Mouse (Mus musculus) CD4-positive, CD25-positive, alpha-beta regulatory T cell, adult 4 months (primary cell): ENCODE results near the gene Nav1. TPM values are rescaled to one million over a fixed set of nuclear protein-coding genes. Genes with fewer than 3 reads are reported as not detected.

Source experiments
- ATAC-seq: one replicate; pipeline ENCODE4 v1.8.0; 2017
- polyA plus RNA-seq, 2 experiments: library from polyadenylated mRNA; unstranded; fragments of 100-300 nt; shearing (Covaris generic); gene quantifications; one replicate each; pipeline ENCODE4 v1.2.1; 2017

The Nav1 gene
- polyA plus RNA-seq, 2 experiments from 2014 or later = 0.29 to 0.98 TPM

GRCm38 (mm10) chr1:135544504-135545146 is 62.5 kb downstream of the Nav1 start:
- ATAC-seq = peak; percentile 76

DNA sequence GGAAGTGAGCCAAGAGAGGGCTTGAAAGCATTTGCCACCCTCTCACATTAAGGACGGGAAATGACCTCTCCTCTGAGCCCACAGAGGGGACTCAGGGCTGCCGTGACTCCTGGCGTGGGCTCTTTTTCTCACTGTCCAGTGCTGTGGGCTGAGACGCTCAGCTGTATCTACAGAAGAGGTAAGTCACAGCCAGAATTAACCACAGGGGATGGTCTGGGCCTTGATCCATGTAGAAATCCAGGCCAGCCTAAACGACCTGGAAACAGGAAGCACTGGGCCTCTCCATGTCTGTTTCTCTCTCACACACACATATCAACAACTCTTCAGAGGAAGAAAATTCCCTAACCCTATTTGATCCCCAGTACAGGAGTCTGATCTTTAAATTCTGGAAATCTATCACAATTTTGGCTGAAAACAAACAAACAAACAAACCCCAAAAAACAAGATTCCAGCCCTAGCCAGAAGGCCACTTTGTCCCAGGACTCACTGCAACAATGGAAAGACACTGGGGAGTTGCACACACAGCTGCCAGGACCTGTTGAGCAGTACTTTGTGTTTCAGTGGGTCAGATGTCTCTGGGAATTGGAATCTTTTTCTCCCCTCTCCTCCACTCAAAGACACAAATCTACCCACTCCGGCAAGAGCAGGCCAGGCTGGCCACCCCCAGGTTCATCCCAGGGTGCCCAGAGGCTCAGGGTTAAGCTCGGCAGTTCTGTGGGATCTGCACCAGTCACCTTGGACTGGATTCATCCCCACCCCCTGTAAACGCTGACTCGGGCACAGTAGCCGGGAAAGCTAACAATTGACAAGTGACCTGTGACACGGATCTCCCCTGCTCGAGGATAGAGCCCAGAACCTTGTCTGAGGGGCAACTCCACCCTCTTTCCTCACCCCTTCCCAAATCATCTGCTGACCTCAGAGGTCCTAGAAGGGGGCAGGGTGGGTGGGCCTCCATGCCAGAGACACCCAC is 64.0 kb downstream of the Nav1 start:
- no peak for ATAC-seq

- ATAC-seq = no peak
Observed at GRCm38 (mm10) chr1:135542080-135542479, 65.0 kb downstream of the Nav1 start.

- peak; percentile 51 for ATAC-seq
Observed at GRCm38 (mm10) chr1:135540270-135540669, 66.8 kb downstream of the Nav1 start.

DNA sequence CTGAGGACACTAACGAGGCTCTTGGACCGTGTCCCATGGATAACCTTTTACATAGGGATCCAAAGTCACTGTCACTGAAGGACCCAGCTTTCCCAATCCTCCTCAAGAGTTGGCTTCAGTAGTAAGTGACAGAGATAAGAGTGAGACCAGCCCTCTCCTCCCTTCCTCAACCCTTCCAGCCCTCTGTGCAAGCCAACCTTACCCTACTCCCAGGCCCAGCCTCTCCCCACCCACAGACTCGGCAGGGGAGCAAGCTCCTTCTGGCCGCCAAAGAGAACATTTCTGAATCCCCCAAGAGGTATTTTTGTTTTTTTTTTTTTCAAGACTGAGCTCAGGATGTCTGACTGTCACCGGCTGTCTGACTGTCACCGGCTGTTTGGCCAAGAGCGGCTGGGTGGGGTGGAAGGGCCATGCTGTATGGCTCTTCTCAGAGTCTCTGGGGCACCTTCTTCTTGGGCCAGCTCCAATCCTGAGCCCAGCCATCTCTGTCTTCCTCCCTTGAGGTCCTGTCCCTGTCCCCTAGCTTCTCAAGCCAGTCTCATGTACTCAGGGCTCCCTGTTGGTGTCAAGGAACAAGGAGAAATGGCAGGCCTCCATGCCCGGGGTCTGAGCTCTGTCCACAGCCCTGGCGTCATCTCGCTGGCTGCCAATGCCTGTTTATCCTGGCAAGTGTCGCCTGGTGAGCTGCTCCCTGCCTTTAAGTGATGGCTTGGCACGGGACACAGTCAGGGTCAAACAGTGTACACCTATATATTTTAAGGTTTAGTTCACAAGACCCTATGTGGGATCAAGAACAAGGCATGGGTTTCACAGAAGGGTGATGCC is 68.4 kb downstream of the Nav1 start:
- no peak for ATAC-seq

DNA sequence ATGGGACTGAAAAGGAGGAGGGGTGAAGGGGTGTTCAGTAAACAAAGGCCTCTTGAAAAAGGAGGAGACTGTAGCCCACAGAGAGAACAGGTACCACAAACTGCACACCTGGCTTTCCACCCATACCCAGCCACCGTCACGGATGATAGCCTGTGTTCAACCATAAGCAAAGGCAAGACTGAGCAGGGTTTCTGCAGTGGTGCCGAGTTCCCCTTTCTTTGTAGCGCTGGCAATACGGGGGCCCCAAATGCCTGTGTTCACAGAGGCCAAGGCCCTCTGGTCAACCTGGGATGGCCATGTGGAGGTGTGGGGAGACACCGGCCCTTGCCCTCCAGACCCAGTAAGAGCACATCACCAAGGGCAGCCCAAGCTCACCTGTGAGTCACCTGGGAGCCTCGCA is 70.3 kb downstream of the Nav1 start:
- no peak for ATAC-seq

DNA sequence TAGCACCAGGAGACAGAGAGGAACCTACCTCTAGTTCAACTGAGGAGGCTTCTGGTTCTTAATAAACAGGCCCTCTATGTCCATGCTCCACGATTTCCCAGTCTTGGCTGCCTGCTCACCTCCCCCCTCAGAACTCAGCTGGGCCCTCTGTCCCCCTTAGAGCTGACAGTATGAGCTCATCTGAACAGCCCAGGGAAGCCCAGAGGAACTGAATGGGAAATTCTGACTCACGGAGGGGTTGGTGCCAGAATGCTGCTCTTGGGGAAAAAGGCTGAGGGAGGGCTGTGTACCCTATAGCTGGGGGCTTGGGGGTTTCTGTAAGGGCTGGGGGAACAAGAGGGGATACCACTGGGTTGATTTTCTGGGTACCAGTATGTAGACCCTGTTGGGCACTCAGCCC is 70.8 kb downstream of the Nav1 start:
- no peak for ATAC-seq

DNA sequence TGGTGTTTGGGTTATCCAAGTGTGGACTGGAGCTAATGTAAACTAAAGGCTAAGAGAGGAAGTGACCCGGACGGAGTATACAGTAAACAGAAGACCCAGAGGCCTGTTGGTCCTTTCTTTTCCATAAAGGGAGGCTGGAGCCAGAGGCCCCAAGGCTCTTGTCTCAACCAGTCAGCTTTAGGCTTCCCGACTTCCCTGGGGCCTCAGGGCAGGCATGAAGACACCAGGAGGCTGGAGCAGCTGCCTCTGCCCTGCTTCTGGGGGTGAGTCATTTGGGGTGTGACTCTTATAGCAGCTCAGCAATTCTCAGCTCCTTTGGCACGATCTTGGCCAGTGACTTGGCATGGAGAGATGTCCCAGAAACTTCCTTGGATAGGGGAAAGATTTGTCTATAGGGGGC is 71.8 kb downstream of the Nav1 start:
- no peak for ATAC-seq

- ATAC-seq = no peak
Observed at GRCm38 (mm10) chr1:135534782-135535181, 72.3 kb downstream of the Nav1 start.

GRCm38 (mm10) chr1:135534070-135534469 is 73.0 kb downstream of the Nav1 start:
- no peak for ATAC-seq

DNA sequence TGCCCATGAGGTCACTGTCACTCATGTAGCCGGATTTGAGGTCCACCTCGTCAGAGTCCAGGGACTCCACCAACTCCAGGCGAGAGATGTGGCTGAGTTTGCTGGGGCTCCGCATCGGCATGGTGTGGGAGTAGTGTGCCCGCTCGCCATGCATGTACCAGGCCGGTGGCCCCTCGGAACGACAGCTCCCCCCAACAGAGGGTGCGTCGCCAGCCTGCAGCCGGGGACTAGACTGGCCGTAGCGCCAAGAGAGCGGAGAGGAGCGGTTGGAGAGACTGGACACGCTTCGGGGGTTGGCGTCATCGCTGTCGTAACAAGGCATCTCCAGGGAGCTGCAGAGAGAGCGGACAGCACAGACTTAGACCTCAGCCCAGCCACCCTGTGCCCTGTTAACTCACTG is 74.7 kb downstream of the Nav1 start:
- no peak for ATAC-seq

DNA sequence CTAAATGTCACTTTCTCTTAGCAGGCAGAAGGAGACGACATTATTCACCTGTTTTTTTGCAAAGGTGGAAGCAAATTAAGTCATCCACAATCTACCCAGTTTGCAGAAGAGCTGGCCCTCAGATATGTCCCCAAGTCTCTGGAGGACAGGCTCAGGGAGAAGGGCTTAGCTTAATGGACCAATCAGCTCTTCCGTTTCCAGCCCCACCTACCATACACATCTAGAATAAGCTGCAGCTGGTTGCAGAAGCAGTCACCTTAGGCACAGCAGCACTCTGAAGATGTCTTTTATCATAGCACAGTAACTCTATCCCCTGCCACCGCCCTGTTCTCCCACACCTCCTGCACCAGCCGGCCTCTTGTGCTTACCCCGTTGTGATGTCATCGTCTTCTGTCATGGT is 75.1 kb downstream of the Nav1 start:
- ATAC-seq = no peak

DNA sequence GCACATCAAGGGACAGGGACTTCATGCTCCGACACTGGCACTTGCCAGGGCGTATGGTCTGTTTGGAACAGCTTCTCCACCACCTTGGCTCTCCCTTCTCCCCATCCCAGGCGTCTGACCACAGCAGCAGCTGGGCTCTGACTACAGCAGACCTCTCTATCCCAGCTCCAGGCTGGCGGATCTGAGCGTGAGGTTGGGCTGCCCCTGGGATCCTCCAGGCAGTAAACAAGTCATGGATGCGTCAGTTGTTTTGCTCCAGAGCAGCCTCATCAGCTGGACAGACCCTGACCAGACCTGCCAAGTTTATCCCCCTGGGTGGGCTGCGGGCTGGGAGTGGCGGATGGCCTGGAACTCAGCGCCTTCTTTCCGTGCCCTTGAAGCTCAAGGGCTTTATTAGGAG is 76.0 kb downstream of the Nav1 start:
- no peak for ATAC-seq

DNA sequence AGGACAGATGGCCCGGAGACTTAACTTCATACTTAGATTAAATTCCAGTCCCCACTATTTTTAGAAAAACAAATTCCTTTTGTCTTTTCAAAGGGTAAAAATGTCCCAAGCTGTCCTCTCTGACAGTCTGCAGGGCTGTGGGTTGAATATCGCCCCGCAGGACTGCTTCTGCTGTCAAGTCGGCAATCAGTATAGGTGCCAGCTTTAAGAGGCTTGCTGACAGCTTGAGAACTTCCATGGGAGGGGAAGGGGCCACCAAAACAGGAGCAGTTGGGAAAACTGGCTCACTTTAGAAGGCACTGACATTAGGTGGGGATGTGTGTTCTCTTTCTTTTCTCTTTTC is 82.6 kb downstream of the Nav1 start:
- no peak for ATAC-seq

DNA sequence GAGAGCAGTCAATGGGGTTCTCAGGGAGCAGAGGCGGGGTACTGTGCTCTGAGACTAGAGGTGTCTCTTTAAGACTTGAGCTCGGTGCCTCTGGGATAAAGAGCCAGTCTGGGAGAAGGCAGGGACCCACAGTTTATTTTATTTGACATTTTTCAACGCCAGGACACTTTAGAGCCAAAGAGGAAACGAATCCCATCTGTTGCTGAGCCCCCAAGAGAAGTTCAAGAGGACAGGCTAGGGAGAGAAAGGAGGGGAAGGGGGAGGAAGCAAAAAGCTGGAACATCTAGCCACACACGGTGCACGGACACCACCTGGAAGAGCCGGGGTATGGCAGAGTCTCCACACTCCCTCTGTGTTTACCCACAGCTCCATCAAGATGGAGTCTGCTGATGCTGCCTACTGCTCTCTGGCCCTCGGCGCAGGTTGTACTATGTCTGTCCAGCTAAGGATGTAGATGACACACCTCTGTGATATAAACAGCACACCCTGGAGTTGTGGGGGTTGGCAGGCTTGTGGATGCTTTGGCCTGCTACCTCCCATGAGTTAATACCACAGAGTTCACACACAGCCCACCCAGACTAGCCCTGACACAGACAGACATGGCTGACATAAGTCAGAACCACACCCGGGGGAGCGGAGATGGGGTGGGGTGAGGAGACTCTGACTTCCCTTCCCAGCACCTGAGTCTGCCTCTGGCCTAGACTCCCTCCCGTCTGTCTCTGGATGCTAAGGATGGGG is 83.1 kb downstream of the Nav1 start:
- ATAC-seq = no peak

DNA sequence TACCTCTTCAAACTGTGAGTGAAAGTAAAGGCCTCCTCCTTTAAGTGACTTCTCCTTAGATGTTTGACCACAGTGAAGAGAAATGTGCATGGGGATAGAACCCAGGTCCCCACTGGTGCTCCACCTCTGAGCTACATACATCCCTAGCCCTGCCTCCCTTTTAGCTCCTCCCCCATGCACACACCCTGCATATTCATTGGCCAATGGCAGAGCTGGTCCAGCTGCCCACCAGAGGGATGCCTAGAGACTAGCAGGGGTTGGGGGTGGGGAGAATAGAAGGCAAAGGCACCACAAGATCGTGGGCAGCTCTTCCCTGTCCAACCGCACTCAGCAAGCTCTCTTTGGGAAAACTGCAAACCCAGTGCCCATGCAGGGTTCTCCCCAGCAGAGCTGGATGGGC is 83.8 kb downstream of the Nav1 start:
- no peak for ATAC-seq

DNA sequence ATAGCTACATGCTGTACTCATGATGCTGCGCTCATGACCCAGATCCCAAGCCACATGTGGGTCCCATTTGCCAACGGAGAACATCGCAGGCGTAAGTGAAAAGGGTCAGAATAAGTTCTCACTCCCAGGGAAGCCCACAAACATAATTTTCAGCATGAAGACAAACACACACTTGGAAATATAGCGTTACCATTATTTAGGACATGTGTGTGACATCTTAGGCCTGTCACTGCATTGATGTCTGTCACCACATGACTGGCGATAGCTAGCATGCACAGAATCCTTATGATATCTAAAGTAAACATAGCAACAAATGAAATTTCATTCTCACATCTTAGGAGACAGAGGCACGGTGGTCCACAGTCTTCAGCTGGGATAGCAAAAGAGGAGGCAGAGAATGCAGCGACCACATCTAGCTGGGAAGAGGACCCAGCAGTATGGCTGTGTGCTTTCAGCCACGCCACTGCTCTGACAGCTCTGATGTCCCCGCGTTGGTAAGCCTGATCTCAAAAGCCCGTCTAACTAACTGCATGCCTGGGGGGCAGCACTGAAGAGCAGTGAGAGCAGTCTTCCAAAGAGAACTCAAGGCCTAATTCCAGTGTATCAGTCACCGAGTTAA is 86.4 kb downstream of the Nav1 start:
- no peak for ATAC-seq

DNA sequence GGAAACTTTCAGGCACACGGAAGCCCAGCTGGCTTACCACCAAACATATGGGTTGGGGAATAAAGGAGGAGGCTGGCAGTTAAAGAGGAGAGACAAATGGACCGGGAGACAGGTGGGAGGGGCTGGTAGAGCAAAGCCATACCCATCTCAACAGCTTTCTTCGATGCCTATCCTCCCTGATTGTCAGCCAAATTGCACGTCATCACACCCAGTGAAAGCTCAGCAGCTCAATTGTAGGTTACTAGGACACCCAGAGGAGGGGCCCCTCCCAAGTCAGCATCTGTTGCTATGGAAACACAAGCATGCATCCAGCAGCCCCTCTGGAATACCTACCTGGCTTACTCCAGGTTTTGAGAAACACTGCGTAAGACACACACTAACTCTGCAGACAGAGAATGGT is 88.4 kb downstream of the Nav1 start:
- no peak for ATAC-seq

GRCm38 (mm10) chr1:135517469-135517868 is 89.6 kb downstream of the Nav1 start:
- ATAC-seq = no peak

GRCm38 (mm10) chr1:135516511-135517305 is 90.4 kb downstream of the Nav1 start:
- no peak for ATAC-seq

DNA sequence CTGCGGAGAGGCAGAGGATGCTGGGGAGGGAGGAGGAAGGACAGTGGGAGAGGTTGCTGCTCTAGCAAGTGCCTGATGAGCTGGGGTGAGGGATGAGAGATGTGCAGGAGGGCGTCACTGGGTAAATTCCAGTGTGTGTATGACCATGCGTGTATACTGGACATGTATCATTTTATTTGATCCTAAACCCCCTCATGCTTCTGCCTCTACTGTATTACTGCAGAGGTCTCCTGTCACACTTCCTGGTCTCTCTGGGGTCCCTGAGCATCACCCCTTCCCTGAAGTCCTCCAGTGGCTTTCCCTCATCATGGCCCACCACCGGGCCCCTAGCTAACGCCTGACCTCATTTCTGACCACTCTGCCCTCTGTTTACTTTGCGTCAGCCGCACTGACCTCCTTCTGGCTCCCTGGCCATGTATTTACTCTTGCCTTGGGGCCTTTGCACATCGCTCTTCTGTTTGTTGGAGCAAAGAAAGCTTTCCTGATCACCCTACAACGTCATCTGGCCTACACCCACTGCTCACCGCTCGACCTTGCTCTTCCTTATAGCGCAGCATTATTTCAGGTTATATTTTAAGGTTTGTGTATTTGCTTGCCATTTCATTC is 91.4 kb downstream of the Nav1 start:
- ATAC-seq = no peak
